Mouse (Mus musculus) thymus, adult 2 months (tissue): Measurements from ENCODE around the gene Pigk.

Source experiments
- CTCF ChIP-seq: fragments of 200-500 bp; IDR thresholded peaks from 2 replicates; pipeline ENCODE4 v1.5.1; 2012; ENCODE audit warnings: mild to moderate bottlenecking, control low read depth, low read length, moderate library complexity, borderline replicate concordance; ENCODE audit not compliant: control insufficient read depth, poor library complexity, insufficient read depth; ENCODE audit errors: extremely low read depth
- POLR2A ChIP-seq: fragments of 200-500 bp; IDR thresholded peaks from 2 replicates; pipeline ENCODE4 v1.6.1; 2012; ENCODE audit warnings: mild to moderate bottlenecking, low read length, control low read depth, moderate library complexity; ENCODE audit not compliant: control insufficient read depth, poor library complexity, insufficient read depth; ENCODE audit errors: extremely low read depth

- TF ChIP-seq POLR2A: no peak
- no peak for TF ChIP-seq CTCF
Observed at GRCm38 (mm10) chr3:152837938-152838337, 124.0 kb downstream of the Pigk start.
